Mouse (Mus musculus) cerebral cortex, adult 2 months (tissue): Measurements from ENCODE around the gene Ntmt1.

Experiments
- WGBS: fragments of 180-500 bp; shearing (Covaris S2); methylation state at CpG from one replicate; pipeline ENCODE4 v1.1.7; 2018; 5-methylcytosine and 5-hydroxymethylcytosine counted together

Ntmt1 gene

DNA sequence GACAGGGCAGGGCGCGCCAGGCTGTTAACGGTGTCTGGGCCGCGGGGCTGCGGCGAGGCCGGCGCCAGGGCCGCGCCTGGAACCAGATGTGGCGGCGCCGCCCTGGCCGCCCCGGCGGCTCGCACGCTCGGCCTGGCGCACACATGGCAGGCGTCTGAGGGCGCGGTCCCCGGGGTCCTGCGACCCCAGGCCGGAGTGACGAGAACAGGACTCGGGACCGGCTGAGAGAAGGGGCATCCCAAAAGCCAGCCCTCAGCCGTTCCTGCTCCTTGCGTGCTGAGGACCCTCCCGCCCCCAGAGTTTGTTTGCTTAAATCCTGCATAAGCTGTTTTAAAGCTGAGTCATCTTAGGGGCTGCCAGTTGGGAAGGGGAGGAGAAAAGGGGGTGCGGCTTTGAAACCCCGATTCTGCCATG lies 57.3 kb downstream of the Ntmt1 start:
- WGBS: 13% methylated on average over 35 of the region's 35 CpGs

DNA sequence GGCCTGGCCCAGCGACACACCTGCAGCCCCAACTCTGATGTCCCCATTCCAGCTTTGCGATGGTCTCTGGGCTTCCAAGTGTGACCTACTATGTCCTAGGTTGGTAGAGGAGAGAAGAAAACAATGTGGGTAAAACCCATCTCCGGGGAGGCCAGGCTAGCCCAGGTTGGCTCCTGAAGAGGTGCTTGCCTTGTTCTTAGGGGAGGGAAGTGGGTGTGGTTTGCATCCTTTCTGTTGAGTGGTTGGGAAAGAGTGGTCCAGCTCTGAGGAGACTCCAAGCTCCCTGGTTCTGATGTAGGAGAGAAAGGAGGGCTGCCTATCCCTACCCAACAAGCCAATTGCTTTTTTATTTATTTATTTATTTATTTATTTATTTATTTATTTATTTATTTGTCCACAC lies 57.8 kb downstream of the Ntmt1 start:
- 65% methylated on average over 3 of the region's 3 CpGs for WGBS

DNA sequence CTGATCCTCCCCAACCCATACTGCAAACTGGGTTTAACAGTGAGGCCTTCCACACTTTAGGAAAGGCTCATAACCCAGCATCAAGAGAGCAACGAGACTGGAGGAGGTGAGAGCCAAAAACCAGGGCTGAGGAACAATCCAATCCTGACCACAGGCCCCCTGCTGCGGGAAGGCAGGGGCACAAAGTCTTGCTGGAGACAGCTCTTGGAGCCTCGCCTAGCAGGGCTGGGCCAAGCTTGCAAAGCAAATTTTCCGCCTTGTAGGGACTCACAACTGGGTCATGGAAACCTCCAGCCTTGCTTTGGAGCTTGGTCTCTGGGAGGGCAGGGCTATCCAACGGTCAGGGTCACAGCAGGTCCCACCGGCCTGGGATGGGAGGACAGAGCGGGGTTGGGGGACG lies 63.2 kb downstream of the Ntmt1 start:
- 67% methylated on average over 8 of the region's 8 CpGs for WGBS
